Mouse (Mus musculus) cortical plate, adult 2 months (tissue): ENCODE measurements around the gene Akap8.

Source experiments
- CTCF ChIP-seq: fragments of 200-500 bp; IDR thresholded peaks from 2 replicates; pipeline ENCODE4 v1.5.1; 2011; ENCODE audit warnings: mild to moderate bottlenecking, control low read depth, low read length; ENCODE audit not compliant: insufficient read depth; ENCODE audit errors: extremely low read depth
- POLR2A ChIP-seq: fragments of 200-500 bp; IDR thresholded peaks from 2 replicates; pipeline ENCODE4 v1.6.1; 2011; ENCODE audit warnings: mild to moderate bottlenecking, low read length, control low read depth; ENCODE audit not compliant: insufficient read depth; ENCODE audit errors: extremely low read depth

DNA sequence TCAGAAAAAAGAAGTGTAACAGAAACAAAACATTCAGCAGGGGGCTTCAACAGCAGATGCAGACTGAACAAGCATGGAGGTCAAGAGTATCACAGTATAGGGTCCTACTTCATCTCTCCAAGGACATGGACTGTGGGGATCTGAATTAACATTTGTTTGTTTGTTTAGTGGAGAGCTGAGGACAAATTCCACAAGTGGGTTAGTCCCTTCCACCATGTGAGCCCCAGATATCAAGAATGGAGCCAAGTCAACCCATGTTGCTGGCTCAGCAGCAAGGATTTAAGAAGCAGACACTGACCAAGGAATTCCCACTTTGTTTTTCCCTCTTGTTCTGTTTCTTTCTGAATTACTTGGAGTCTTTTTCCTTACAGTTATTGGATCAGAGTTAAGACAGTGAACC lies 6.5 kb upstream of the Akap8 start:
- TF ChIP-seq POLR2A, result no peak
- no peak for TF ChIP-seq CTCF
